Mouse (Mus musculus): ENCODE data around the gene Esr1.

DNA sequence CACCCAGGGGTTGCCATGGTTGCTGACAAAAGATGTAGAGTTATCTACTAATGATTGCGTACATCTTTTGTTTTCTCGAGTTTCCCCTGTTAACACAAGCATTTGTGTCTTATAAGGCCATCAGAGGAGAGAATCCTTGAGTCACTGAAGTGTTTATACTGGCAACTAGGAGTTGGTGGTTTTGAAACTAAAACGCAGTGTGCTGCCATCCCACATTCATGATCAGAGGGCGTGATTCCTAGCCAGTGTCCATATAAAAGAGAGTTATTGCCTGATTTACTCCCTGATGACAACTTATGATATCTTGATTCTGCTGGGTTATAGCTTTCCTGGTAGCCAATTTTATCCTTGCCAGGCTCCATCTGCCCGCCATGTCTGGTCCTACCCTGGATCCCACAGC is 331.8 kb downstream of the Esr1 start:
- TF ChIP-seq CTCF (IDR thresholded peaks at IDR 0.05; ENCODE audit: control insufficient read depth, insufficient read depth, insufficient replicate concordance, low read depth, low read length) (no peak), POLR2A (IDR thresholded peaks at IDR 0.05; ENCODE audit: control insufficient read depth, low read depth, low read length) (no peak)
